Mouse (Mus musculus) ES-E14 (cell line): ENCODE results near the gene Tulp1. TPM values are rescaled to one million over a fixed set of nuclear protein-coding genes. Genes with fewer than 3 reads are reported as not detected.
"Not testable (repeated sequence)": the region's sequence is repeated elsewhere in the genome, so short reads cannot be mapped to it uniquely, and the experiment has no call there.

ENCODE experiments used
- DNase-seq: peaks from one replicate; pipeline ENCODE4 v3.0.0-alpha.2; 2013; ENCODE audit warnings: low read depth, low spot score
- H3K27ac ChIP-seq: 2 replicates; pipeline ENCODE4 v1.5.1; 2012; ENCODE audit warnings: low read depth, mild to moderate bottlenecking, low read length, moderate library complexity, mixed read lengths; ENCODE audit not compliant: poor library complexity, insufficient read depth, severe bottlenecking
- H3K36me3 ChIP-seq: 2 replicates; pipeline ENCODE4 v1.6.1; 2012; ENCODE audit warnings: mild to moderate bottlenecking, low read length, moderate library complexity, mixed read lengths; ENCODE audit not compliant: control insufficient read depth, poor library complexity, insufficient read depth, severe bottlenecking
- H3K4me1 ChIP-seq, 2 experiments: fragments of 150-350 bp in 1 of 2; sonication (generic) in 1 of 2; 2 replicates each; pipeline ENCODE4 v1.6.1; 2012; ENCODE audit warnings: low read length in 2 of 2, mild to moderate bottlenecking in 1 of 2, mixed read lengths in 1 of 2; ENCODE audit not compliant: control insufficient read depth in 2 of 2, insufficient read depth in 2 of 2, poor library complexity in 1 of 2
- H3K4me3 ChIP-seq, 2 experiments: fragments of 150-350 bp in 1 of 2; sonication (generic) in 1 of 2; 2 replicates each; pipeline ENCODE4 v1.5.1; 2012; ENCODE audit warnings: low read length in 2 of 2, low read depth in 1 of 2, mild to moderate bottlenecking in 1 of 2, mixed read lengths in 1 of 2; ENCODE audit not compliant: insufficient read depth in 1 of 2, poor library complexity in 1 of 2, severe bottlenecking in 1 of 2
- H3K9ac ChIP-seq: 2 replicates; pipeline ENCODE4 v1.6.1; 2012; ENCODE audit warnings: low read depth, mild to moderate bottlenecking, low read length, mixed read lengths; ENCODE audit not compliant: poor library complexity, insufficient read depth, severe bottlenecking
- H3K9me3 ChIP-seq: fragments of 150-350 bp; sonication (generic); 2 replicates; pipeline ENCODE4 v1.6.1; 2012; ENCODE audit warnings: low read depth, mild to moderate bottlenecking, low read length; ENCODE audit not compliant: control insufficient read depth, insufficient read depth
- CHD2 ChIP-seq: IDR thresholded peaks from 2 replicates; pipeline ENCODE4 v1.6.1; 2014; ENCODE audit warnings: mild to moderate bottlenecking, low read depth, low read length, inconsistent platforms
- HCFC1 ChIP-seq: IDR thresholded peaks from 2 replicates; pipeline ENCODE4 v1.6.1; 2012; ENCODE audit warnings: low read length, inconsistent platforms, borderline replicate concordance; ENCODE audit not compliant: insufficient read depth
- MAFK ChIP-seq: IDR thresholded peaks from 2 replicates; pipeline ENCODE4 v1.6.1; 2014; ENCODE audit warnings: mild to moderate bottlenecking, low read depth, low read length, inconsistent platforms; ENCODE audit not compliant: insufficient read depth
- ZC3H11A ChIP-seq: IDR thresholded peaks from 2 replicates; pipeline ENCODE4 v1.6.1; 2012; ENCODE audit warnings: low read depth, mild to moderate bottlenecking, inconsistent platforms, low read length, borderline replicate concordance
- ZNF384 ChIP-seq: IDR thresholded peaks from 2 replicates; pipeline ENCODE4 v1.6.1; 2012; ENCODE audit warnings: low read depth, low read length, inconsistent platforms
- in situ Hi-C, 2 experiments: fragments of 600-800 bp; cut with MboI; formaldehyde crosslinking; loops; one replicate each; pipeline ENCODE4 v1.15.1; 2025; ENCODE audit warnings: low sequenced_read_pairs in 2 of 2, inconsistent platforms in 1 of 2; ENCODE audit not compliant: unreplicated experiment in 2 of 2
- total RNA-seq: library from RNA; depleted of rRNA; stranded (reverse); fragments of 300-350 nt; gene quantifications from 2 replicates; pipeline ENCODE4 v1.2.3, GENCODE M21; 2012

The Tulp1 gene
- total RNA-seq, 1 experiment: 3.7 TPM

GRCm38 (mm10) chr17:28407418-28408250 is 42.6 kb upstream of the Tulp1 start:
- peaks cover 0 to 2% of the 10 kb centered on the region in 2 experiments; a peak in 1 of 4 replicates for H3K4me1 ChIP-seq
- no peak for TF ChIP-seq ZNF384
- no peak for TF ChIP-seq CHD2
- no peak for TF ChIP-seq HCFC1
- no peak for TF ChIP-seq MAFK
- TF ChIP-seq ZC3H11A: no peak
- no peak overlapping the region for H3K27ac ChIP-seq
- peak; percentile 74 for DNase-seq
- H3K9ac ChIP-seq: no peak overlapping the region
- in situ Hi-C loops: no loop called here
- no peak overlapping the region for H3K4me3 ChIP-seq
- no peaks in the 10 kb centered on the region for H3K9me3 ChIP-seq
- peaks cover 46% of the 10 kb centered on the region for H3K36me3 ChIP-seq

GRCm38 (mm10) chr17:28406471-28406870 is 41.4 kb upstream of the Tulp1 start:
- TF ChIP-seq MAFK: no peak
- TF ChIP-seq ZC3H11A: no peak
- TF ChIP-seq ZNF384: no peak
- no peak for TF ChIP-seq HCFC1
- TF ChIP-seq CHD2: no peak
- no peak overlapping the region for H3K9ac ChIP-seq
- peaks cover 47% of the 10 kb centered on the region for H3K36me3 ChIP-seq
- H3K9me3 ChIP-seq: no peaks in the 10 kb centered on the region
- no peak overlapping the region for H3K4me3 ChIP-seq
- no peak for DNase-seq
- in situ Hi-C loops: no loop called here
- H3K27ac ChIP-seq: no peak overlapping the region
- H3K4me1 ChIP-seq: peaks cover 0 to 2% of the 10 kb centered on the region in 2 experiments; a peak in 1 of 4 replicates

- H3K9me3 ChIP-seq, H3K9ac ChIP-seq, in situ Hi-C loops, H3K4me1 ChIP-seq, H3K4me3 ChIP-seq, H3K27ac ChIP-seq, DNase-seq: not testable (repeated sequence)
- H3K36me3 ChIP-seq: peaks cover 49% of the 10 kb centered on the region
- peak; percentile 93 for TF ChIP-seq ZNF384
These were observed 39.7 kb upstream of the Tulp1 start for GRCm38 (mm10) chr17:28404745-28405144.

- in situ Hi-C loops: no loop called here
- no peak overlapping the region for H3K9ac ChIP-seq
- H3K27ac ChIP-seq: no peak overlapping the region
- TF ChIP-seq ZC3H11A (no peak), HCFC1 (no peak), MAFK (no peak), CHD2 (no peak), ZNF384 (no peak)
- no peak for DNase-seq
- no peak overlapping the region for H3K4me3 ChIP-seq
- H3K36me3 ChIP-seq: peaks cover 53% of the 10 kb centered on the region
- H3K9me3 ChIP-seq: no peaks in the 10 kb centered on the region
- peaks cover 0 to 5% of the 10 kb centered on the region in 2 experiments; a peak in 1 of 4 replicates for H3K4me1 ChIP-seq
These were observed 39.3 kb upstream of the Tulp1 start for GRCm38 (mm10) chr17:28404301-28404700.

GRCm38 (mm10) chr17:28394994-28395393 is 30.0 kb upstream of the Tulp1 start:
- Histone ChIP-seq H3K36me3 (peaks cover 14% of the 10 kb centered on the region), H3K9ac (no peak overlapping the region), H3K4me3 (no peak overlapping the region), H3K9me3 (no peaks in the 10 kb centered on the region), H3K4me1 (peaks cover 4 to 7% of the 10 kb centered on the region in 2 experiments; a peak in 2 of 4 replicates), H3K27ac (no peak overlapping the region)
- in situ Hi-C loops: no loop called here
- TF ChIP-seq ZC3H11A (no peak), HCFC1 (no peak), CHD2 (no peak), ZNF384 (no peak), MAFK (no peak)
- DNase-seq: no peak
